Comparison of ENCODE assay signal across 8 mouse cellular contexts in genomic region chr8:112097883-112098635, GRCm38 (mm10).
A peak's percentile ranks its signal among the peaks of the same experiment; 100 is the strongest.
DNase-seq lines count a peak whose midpoint lies in the region; ATAC-seq and TF ChIP-seq lines count a peak whose summit lies in the region.

No protein-coding gene starts in this region.

- H3K27me3 ChIP-seq in hindbrain, embryonic 10.5 days (ENCODE audit: insufficient read depth, poor library complexity, severe bottlenecking) = no peaks in the 10 kb centered on the region
- H3K27me3 ChIP-seq in midbrain, postnatal 0 days (ENCODE audit: insufficient read depth, low read length) = no peaks in the 10 kb centered on the region

- no peaks in the 10 kb centered on the region for H3K9me3 ChIP-seq in hindbrain, embryonic 10.5 days
- no peaks in the 10 kb centered on the region for H3K9me3 ChIP-seq in midbrain, postnatal 0 days (ENCODE audit: low read length)

- 65% methylated on average over 10 of the region's 10 CpGs for WGBS in hindbrain, embryonic 10.5 days
- 51% methylated on average over 10 of the region's 10 CpGs for whole genome bisulfite sequencing in midbrain, postnatal 0 days

- peak; percentile 62 for ATAC-seq in frontal cortex, adult (ENCODE audit: low TSS enrichment)
- peak; percentile 94 for ATAC-seq in midbrain, postnatal 0 days (ENCODE audit: low FRiP score)

- no peaks in the 10 kb centered on the region for H3K36me3 ChIP-seq in hindbrain, embryonic 10.5 days
- no peaks in the 10 kb centered on the region for H3K36me3 ChIP-seq in midbrain, postnatal 0 days (ENCODE audit: insufficient read depth, low read length)

- peaks cover 16% of the 10 kb centered on the region for H3K4me1 ChIP-seq in hindbrain, embryonic 10.5 days (replicated peaks)
- H3K4me1 ChIP-seq in midbrain, postnatal 0 days (ENCODE audit: insufficient read depth, low read length) = no peaks in the 10 kb centered on the region

- TF ChIP-seq CTCF in midbrain, postnatal 0 days (IDR thresholded peaks at IDR 0.05) = no peak

- H3K4me3 ChIP-seq in hindbrain, embryonic 10.5 days = no peak overlapping the region
- no peak overlapping the region for H3K4me3 ChIP-seq in midbrain, postnatal 0 days (ENCODE audit: low read depth, low read length)

- H3K9ac ChIP-seq in midbrain, postnatal 0 days (replicated peaks; ENCODE audit: low read length, poor library complexity, severe bottlenecking) = no peak overlapping the region

- H3K27ac ChIP-seq in hindbrain, embryonic 10.5 days = peak overlapping the region; percentile 77
- peak overlapping the region; percentile 49; the same call in 1 of the 2 replicates for H3K27ac ChIP-seq in midbrain, postnatal 0 days (ENCODE audit: low read depth, low read length)

- H3K4me2 ChIP-seq in midbrain, postnatal 0 days (ENCODE audit: low read depth, low read length, poor library complexity, severe bottlenecking) = no peak overlapping the region

- DNase-seq in retina, postnatal 1 day = peak; percentile 8
- no peak for DNase-seq in retina, embryonic 14.5 days (ENCODE audit: low spot score)
- peak; percentile 31 for DNase-seq in hindbrain, embryonic 10.5 days (ENCODE audit: low spot score)
- DNase-seq in left cerebral cortex, adult 8-10 months (ENCODE audit: low spot score in 2 of 2) = peak; percentile 13 to 33
- DNase-seq in midbrain, postnatal 0 days (ENCODE audit: low spot score) = peak; percentile 94
- DNase-seq in testis, postnatal 14 days (ENCODE audit: low spot score) = no peak
- DNase-seq in adipocyte (ENCODE audit: low spot score) = no peak

Comparison
In these comparisons a context has a peak if more than half of its experiments do, and no peak if none do; other contexts are left out.
1. DNase-seq: peak in retina, postnatal 1 day (single experiment), hindbrain, embryonic 10.5 days (single experiment), left cerebral cortex, adult 8-10 months (2 of 2) and midbrain, postnatal 0 days (single experiment); none in retina, embryonic 14.5 days (single experiment), testis, postnatal 14 days (single experiment) and adipocyte (single experiment).